Mouse (Mus musculus): ENCODE results near the gene Mtmr10.

- no peak for TF ChIP-seq CTCF (IDR thresholded peaks at IDR 0.05; ENCODE audit: borderline replicate concordance, control insufficient read depth, extremely low read depth, insufficient read depth, low read length, poor library complexity)
- TF ChIP-seq POLR2A (IDR thresholded peaks at IDR 0.05; ENCODE audit: control insufficient read depth, extremely low read depth, insufficient read depth, low read length, poor library complexity): no peak
Measured at GRCm38 (mm10) chr7:64239138-64239805, 48.2 kb upstream of the Mtmr10 start.

All from thymus, adult 2 months (tissue).